Mouse (Mus musculus): ENCODE measurements at regions not wholly inside any gene's neighbourhood (a gene's known extent, or its start where the extent isn't known, plus 50 kb on each side); places are given as distances from the start of the nearest gene placed in this dataset.

GRCm38 (mm10) chr3:143569930-143570329 is 635.1 kb downstream of the Lmo4 start:
- no peak for TF ChIP-seq CTCF (IDR thresholded peaks at IDR 0.05; ENCODE audit: control insufficient read depth, insufficient read depth, low read length)
- no peak for TF ChIP-seq POLR2A (IDR thresholded peaks at IDR 0.05; ENCODE audit: borderline replicate concordance, control insufficient read depth, low read depth, low read length)
